Mouse (Mus musculus) bone marrow, adult 2 months (tissue): ENCODE results near the gene Wars.

ENCODE experiments used
- CTCF ChIP-seq: fragments of 200-500 bp; IDR thresholded peaks from 2 replicates; pipeline ENCODE4 v1.5.1; 2011; ENCODE audit warnings: low read length, control low read depth; ENCODE audit not compliant: control insufficient read depth, insufficient read depth
- POLR2A ChIP-seq: fragments of 200-500 bp; IDR thresholded peaks from 2 replicates; pipeline ENCODE4 v1.6.1; 2011; ENCODE audit warnings: low read depth, mild to moderate bottlenecking, control low read depth, low read length, borderline replicate concordance; ENCODE audit not compliant: control insufficient read depth

- no peak for TF ChIP-seq CTCF
- TF ChIP-seq POLR2A: no peak
Measured at GRCm38 (mm10) chr12:108855081-108855480, 38.9 kb downstream of the Wars start.
